Mouse (Mus musculus) MEL (cell line): ENCODE measurements around the gene Syt6. TPM values are rescaled to one million over a fixed set of nuclear protein-coding genes. Genes with fewer than 3 reads are reported as not detected.

Experiments used
- DNase-seq: peaks from one replicate; pipeline ENCODE4 v3.0.0; 2011; ENCODE audit warnings: low read depth, low spot score
- H3K27ac ChIP-seq: 2 replicates; pipeline ENCODE4 v1.5.1; 2012; ENCODE audit warnings: low read depth, mild to moderate bottlenecking, control low read depth, low read length, moderate library complexity; ENCODE audit not compliant: control insufficient read depth
- H3K27me3 ChIP-seq, 2 experiments: fragments of 150-350 bp in 1 of 2; sonication (generic) in 1 of 2; 2 replicates each; pipeline ENCODE4 v1.6.1; 2012; ENCODE audit warnings: low read length in 2 of 2, mild to moderate bottlenecking in 2 of 2, improper control_type of control experiment in 1 of 2, moderate library complexity in 1 of 2; ENCODE audit not compliant: insufficient read depth in 2 of 2, control insufficient read depth in 1 of 2
- H3K36me3 ChIP-seq, 2 experiments: 2 replicates each; pipeline ENCODE4 v1.6.1; 2012 to 2014; ENCODE audit warnings: low read length in 2 of 2, improper control_type of control experiment in 1 of 2, inconsistent platforms in 1 of 2, mild to moderate bottlenecking in 1 of 2; ENCODE audit not compliant: insufficient read depth in 2 of 2, control insufficient read depth in 1 of 2
- H3K4me1 ChIP-seq, 2 experiments: fragments of 150-350 bp in 1 of 2; sonication (generic) in 1 of 2; 2 replicates each; pipeline ENCODE4 v1.6.1; 2012; ENCODE audit warnings: low read length in 2 of 2, improper control_type of control experiment in 1 of 2, mild to moderate bottlenecking in 1 of 2; ENCODE audit not compliant: insufficient read depth in 2 of 2, control insufficient read depth in 1 of 2
- H3K4me3 ChIP-seq, 2 experiments: fragments of 150-350 bp in 1 of 2; sonication (generic) in 1 of 2; 2 replicates each; pipeline ENCODE4 v1.5.1; 2012; ENCODE audit warnings: low read depth in 2 of 2, low read length in 2 of 2, mild to moderate bottlenecking in 2 of 2, moderate library complexity in 2 of 2, control low read depth in 1 of 2, improper control_type of control experiment in 1 of 2; ENCODE audit not compliant: control insufficient read depth in 1 of 2, insufficient read depth in 1 of 2
- H3K79me2 ChIP-seq: 2 replicates; pipeline ENCODE4 v1.6.1; 2012; ENCODE audit warnings: mild to moderate bottlenecking, low read length, moderate library complexity; ENCODE audit not compliant: control insufficient read depth, poor library complexity, insufficient read depth
- H3K9ac ChIP-seq: 2 replicates; pipeline ENCODE4 v1.6.1; 2012; ENCODE audit warnings: low read depth, mild to moderate bottlenecking, control low read depth, low read length, moderate library complexity; ENCODE audit not compliant: control insufficient read depth, poor library complexity, severe bottlenecking
- H3K9me3 ChIP-seq: fragments of 150-350 bp; sonication (generic); replicated peaks from 2 replicates; pipeline ENCODE4 v1.6.1; 2012; ENCODE audit warnings: mild to moderate bottlenecking, low read length, improper control_type of control experiment, moderate library complexity; ENCODE audit not compliant: insufficient read depth
- BHLHE40 ChIP-seq: IDR thresholded peaks from 2 replicates; pipeline ENCODE4 v1.6.1; 2012; ENCODE audit warnings: low read depth, mild to moderate bottlenecking, inconsistent platforms, low read length, improper control_type of control experiment, borderline replicate concordance
- CHD1 ChIP-seq: IDR thresholded peaks from 2 replicates; pipeline ENCODE4 v1.6.1; 2012; ENCODE audit warnings: low read depth, mild to moderate bottlenecking, inconsistent platforms, low read length, improper control_type of control experiment
- E2F4 ChIP-seq: IDR thresholded peaks from 2 replicates; pipeline ENCODE4 v1.6.1; 2011; ENCODE audit warnings: low read depth, low read length, improper control_type of control experiment, borderline replicate concordance
- EP300 ChIP-seq, 2 experiments: IDR thresholded peaks; 2 replicates each; pipeline ENCODE4 v1.6.1; 2011; ENCODE audit warnings: improper control_type of control experiment in 2 of 2, low read length in 2 of 2, low read depth in 1 of 2, mild to moderate bottlenecking in 1 of 2
- GABPA ChIP-seq: IDR thresholded peaks from 2 replicates; pipeline ENCODE4 v1.6.1; 2012; ENCODE audit warnings: low read depth, mild to moderate bottlenecking, inconsistent platforms, low read length, improper control_type of control experiment, moderate library complexity
- GATA1 ChIP-seq: IDR thresholded peaks from 2 replicates; pipeline ENCODE4 v1.6.1; 2011; ENCODE audit warnings: low read depth, low read length, improper control_type of control experiment
- HCFC1 ChIP-seq: IDR thresholded peaks from 2 replicates; pipeline ENCODE4 v1.6.1; 2012; ENCODE audit warnings: low read depth, mild to moderate bottlenecking, inconsistent platforms, low read length, improper control_type of control experiment, moderate library complexity
- MAFK ChIP-seq: IDR thresholded peaks from 2 replicates; pipeline ENCODE4 v1.6.1; 2011; ENCODE audit warnings: low read depth, mild to moderate bottlenecking, low read length, improper control_type of control experiment, borderline replicate concordance
- MAX ChIP-seq: IDR thresholded peaks from 2 replicates; pipeline ENCODE4 v1.6.1; 2011; ENCODE audit warnings: low read length, improper control_type of control experiment
- MAZ ChIP-seq: IDR thresholded peaks from 2 replicates; pipeline ENCODE4 v1.6.1; 2012; ENCODE audit warnings: low read depth, mild to moderate bottlenecking, inconsistent platforms, low read length, improper control_type of control experiment
- MEF2A ChIP-seq: IDR thresholded peaks from 2 replicates; pipeline ENCODE4 v1.6.1; 2014; ENCODE audit warnings: low read depth, mild to moderate bottlenecking, inconsistent platforms, low read length, improper control_type of control experiment; ENCODE audit not compliant: poor library complexity, insufficient replicate concordance, severe bottlenecking; ENCODE audit errors: extremely low read depth
- NELFE ChIP-seq: IDR thresholded peaks from 2 replicates; pipeline ENCODE4 v1.6.1; 2011; ENCODE audit warnings: low read depth, low read length, improper control_type of control experiment
- POLR2A ChIP-seq, 2 experiments: IDR thresholded peaks; 2 replicates each; pipeline ENCODE4 v1.6.1; 2011 to 2012; ENCODE audit warnings: low read length in 2 of 2, mild to moderate bottlenecking in 2 of 2, control low read depth in 1 of 2, improper control_type of control experiment in 1 of 2, low read depth in 1 of 2, moderate library complexity in 1 of 2; ENCODE audit not compliant: control insufficient read depth in 1 of 2, insufficient read depth in 1 of 2, poor library complexity in 1 of 2
- POLR2AphosphoS5 ChIP-seq: IDR thresholded peaks from 2 replicates; pipeline ENCODE4 v1.6.1; 2012; ENCODE audit warnings: low read depth, borderline replicate concordance, mild to moderate bottlenecking, inconsistent platforms, low read length, moderate library complexity, mixed read lengths
- RAD21 ChIP-seq: IDR thresholded peaks from 2 replicates; pipeline ENCODE4 v1.6.1; 2011; ENCODE audit warnings: mild to moderate bottlenecking, low read depth, low read length, improper control_type of control experiment
- SIN3A ChIP-seq: IDR thresholded peaks from 2 replicates; pipeline ENCODE4 v1.6.1; 2012; ENCODE audit warnings: low read length, improper control_type of control experiment, inconsistent platforms
- SMC3 ChIP-seq: IDR thresholded peaks from 2 replicates; pipeline ENCODE4 v1.6.1; 2011; ENCODE audit warnings: low read depth, low read length, improper control_type of control experiment
- TCF12 ChIP-seq: IDR thresholded peaks from 2 replicates; pipeline ENCODE4 v1.6.1; 2014; ENCODE audit warnings: low read depth, mild to moderate bottlenecking, inconsistent platforms, low read length, improper control_type of control experiment, moderate library complexity
- USF2 ChIP-seq, 2 experiments: IDR thresholded peaks; 2 replicates each; pipeline ENCODE4 v1.6.1; 2011 to 2012; ENCODE audit warnings: improper control_type of control experiment in 2 of 2, low read length in 2 of 2, borderline replicate concordance in 1 of 2, inconsistent platforms in 1 of 2, low read depth in 1 of 2, mild to moderate bottlenecking in 1 of 2; ENCODE audit not compliant: insufficient read depth in 1 of 2
- ZC3H11A ChIP-seq: IDR thresholded peaks from 2 replicates; pipeline ENCODE4 v1.6.1; 2012; ENCODE audit warnings: low read depth, mild to moderate bottlenecking, inconsistent platforms, low read length, improper control_type of control experiment
- ZKSCAN1 ChIP-seq: IDR thresholded peaks from 2 replicates; pipeline ENCODE4 v1.6.1; 2012; ENCODE audit warnings: low read depth, mild to moderate bottlenecking, inconsistent platforms, low read length, improper control_type of control experiment, moderate library complexity
- ZMIZ1 ChIP-seq: IDR thresholded peaks from 2 replicates; pipeline ENCODE4 v1.6.1; 2012; ENCODE audit warnings: low read depth, mild to moderate bottlenecking, inconsistent platforms, low read length, improper control_type of control experiment, moderate library complexity
- ZNF384 ChIP-seq: IDR thresholded peaks from 2 replicates; pipeline ENCODE4 v1.6.1; 2012; ENCODE audit warnings: low read depth, mild to moderate bottlenecking, inconsistent platforms, low read length, improper control_type of control experiment
- polyA plus RNA-seq, 2 experiments: library from polyadenylated mRNA; stranded (reverse) in 1 of 2; unstranded in 1 of 2; fragments of >175 nt in 1 of 2; fragments of >200 nt in 1 of 2; gene quantifications; 2 replicates each; pipeline versions ENCODE4 v1.2.1 to v1.2.4; 2012; ENCODE audit warnings: low replicate concordance in 2 of 2, low read depth in 1 of 2; ENCODE audit not compliant: insufficient read length in 2 of 2, insufficient read depth in 1 of 2, missing spikeins in 1 of 2
- total RNA-seq: library from RNA; depleted of rRNA; stranded (reverse); fragments of 300-350 nt; gene quantifications from 2 replicates; pipeline ENCODE4 v1.2.3, GENCODE M21; 2012

Gene Syt6
- total and polyA plus RNA-seq, 3 experiments = 0.04 TPM; not detected in 2

GRCm38 (mm10) chr3:103601561-103601960, 26.5 kb downstream of the Syt6 start:
- H3K9ac ChIP-seq = no peak overlapping the region

GRCm38 (mm10) chr3:103606045-103606597, 31.1 kb downstream of the Syt6 start:
- Histone ChIP-seq H3K4me1 (no peaks in the 10 kb centered on the region), H3K27ac (no peak overlapping the region), H3K27me3 (no peaks in the 10 kb centered on the region; a peak in 2 of 4 replicates), H3K9me3 (no peaks in the 10 kb centered on the region), H3K4me3 (no peak overlapping the region)
- TF ChIP-seq MAFK = no peak
- TF ChIP-seq POLR2A (IDR thresholded peaks at IDR 0.05; ENCODE audit: control insufficient read depth in 1 of 2, insufficient read depth in 1 of 2, low read depth in 1 of 2, low read length in 2 of 2, poor library complexity in 1 of 2) = no peak
- no peak for TF ChIP-seq MAZ
- TF ChIP-seq TCF12 = no peak
- no peak for TF ChIP-seq ZKSCAN1
- TF ChIP-seq, all 39 proteins: peak for 0
- Histone ChIP-seq H3K36me3 (no peaks in the 10 kb centered on the region), H3K9ac (no peak overlapping the region), H3K79me2 (no peaks in the 10 kb centered on the region)
- DNase-seq = no peak

More at GRCm38 (mm10) chr3:103601561-103601960, 26.5 kb downstream of the Syt6 start:
- H3K79me2 ChIP-seq = no peaks in the 10 kb centered on the region
- H3K27me3 ChIP-seq = no peaks in the 10 kb centered on the region; a peak in 2 of 4 replicates
- no peaks in the 10 kb centered on the region for H3K36me3 ChIP-seq
- TF ChIP-seq MEF2A = no peak
- TF ChIP-seq MAFK = no peak
- no peak for TF ChIP-seq MAX
- no peak for DNase-seq
- no peak overlapping the region for H3K4me3 ChIP-seq
- H3K27ac ChIP-seq = no peak overlapping the region
- H3K9me3 ChIP-seq = no peaks in the 10 kb centered on the region
- H3K4me1 ChIP-seq = no peaks in the 10 kb centered on the region

- Histone ChIP-seq H3K9me3 (no peaks in the 10 kb centered on the region), H3K27ac (no peak overlapping the region), H3K9ac (no peak overlapping the region), H3K79me2 (no peaks in the 10 kb centered on the region), H3K4me1 (no peaks in the 10 kb centered on the region), H3K27me3 (no peaks in the 10 kb centered on the region; a peak in 2 of 4 replicates), H3K36me3 (no peaks in the 10 kb centered on the region), H3K4me3 (no peak overlapping the region)
- TF ChIP-seq POLR2AphosphoS5 (no peak), ZMIZ1 (no peak), ZC3H11A (no peak), MAZ (no peak), HCFC1 (no peak), MEF2A (no peak), TCF12 (no peak), NELFE (no peak), SMC3 (no peak), SIN3A (no peak), GABPA (no peak), ZNF384 (no peak), GATA1 (no peak), EP300 (IDR thresholded peaks at IDR 0.05; ENCODE audit: low read depth in 1 of 2, low read length in 2 of 2) (no peak), USF2 (IDR thresholded peaks at IDR 0.05; ENCODE audit: borderline replicate concordance in 1 of 2, insufficient read depth in 1 of 2, low read depth in 1 of 2, low read length in 2 of 2) (no peak), BHLHE40 (no peak), CHD1 (no peak), E2F4 (no peak), RAD21 (no peak)
- no peak for DNase-seq
Measured at GRCm38 (mm10) chr3:103606660-103607595, 31.9 kb downstream of the Syt6 start.
